Mouse (Mus musculus): ENCODE results near the gene Lrrc1.

DNA sequence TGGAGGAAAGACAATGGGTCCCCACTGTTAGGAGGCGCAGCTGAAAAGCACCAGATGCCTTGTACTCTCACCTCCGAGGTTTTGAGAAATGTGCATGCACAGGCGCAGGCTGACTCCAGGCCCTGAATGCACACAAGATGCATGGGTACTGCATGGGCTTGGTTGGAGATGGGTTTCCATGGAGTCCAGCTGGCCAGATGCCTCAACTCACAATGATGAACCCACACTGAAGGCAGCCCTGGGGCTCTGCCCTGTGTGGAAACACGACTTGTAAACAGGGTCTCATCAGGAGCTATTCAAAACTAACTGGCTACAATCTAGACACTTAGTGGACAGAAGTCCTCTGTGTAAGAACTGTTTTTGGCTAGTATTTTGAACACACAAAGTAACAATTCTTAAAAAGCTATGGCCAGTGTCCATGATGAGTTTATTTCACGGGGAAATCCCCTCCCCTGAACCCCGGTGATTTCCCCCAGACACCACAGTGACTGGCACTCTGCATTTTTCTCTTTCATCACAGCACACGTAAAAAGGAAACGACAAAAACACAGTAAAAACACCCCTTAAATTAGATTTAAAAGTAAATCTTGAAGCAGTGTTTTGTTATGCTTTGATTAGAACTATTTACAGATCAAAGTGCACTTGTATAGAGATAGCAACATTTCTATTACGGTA lies 114.1 kb downstream of the Lrrc1 start:
- TF ChIP-seq CTCF (conservative IDR thresholded peaks at IDR 0.05; ENCODE audit: low read length) (no peak), POU5F1 (IDR thresholded peaks at IDR 0.05; ENCODE audit: borderline replicate concordance, low read length) (no peak), NANOG (IDR thresholded peaks at IDR 0.05; ENCODE audit: borderline replicate concordance, low read length) (no peak)
